Mouse (Mus musculus) neutrophil, adult 5-6 weeks (primary cell): ENCODE measurements around the gene Cnn1. TPM values are rescaled to one million over a fixed set of nuclear protein-coding genes. Genes with fewer than 3 reads are reported as not detected.
A peak's percentile ranks its signal among the peaks of the same experiment; 100 is the strongest.

ENCODE experiments used
- ATAC-seq: fragments of 151-379, 151-347 bp; 2 replicates; pipeline ENCODE4 v1.8.0; 2017; ENCODE audit warnings: mild to moderate bottlenecking, moderate TSS enrichment; ENCODE audit not compliant: insufficient number of reproducible peaks, poor library complexity, low FRiP score, severe bottlenecking; ENCODE audit errors: extremely low read depth
- total RNA-seq: library from RNA; stranded (forward); fragments of 200-1000 nt; gene quantifications from 2 replicates; pipeline ENCODE4 v1.2.3, GENCODE M21; 2017

Gene Cnn1
- not detected in 2 replicates for total RNA-seq

GRCm38 (mm10) chr9:22098993-22099696, at the start of gene Cnn1:
TSS of gene Cnn1 (plus strand) at chr9:22099216.
- no peak for ATAC-seq

- no peak for ATAC-seq
Observed at GRCm38 (mm10) chr9:22049315-22049714, 49.7 kb upstream of the Cnn1 start.

- no peak for ATAC-seq
Observed at GRCm38 (mm10) chr9:22049721-22050270, 49.2 kb upstream of the Cnn1 start.

GRCm38 (mm10) chr9:22050351-22050889, 48.6 kb upstream of the Cnn1 start:
- ATAC-seq, result no peak

- ATAC-seq, result no peak
Observed at GRCm38 (mm10) chr9:22051161-22051957, 47.7 kb upstream of the Cnn1 start.

GRCm38 (mm10) chr9:22051958-22052254, 47.1 kb upstream of the Cnn1 start, which contains the start of gene Elavl3:
TSS of gene Elavl3 (minus strand) at chr9:22052023.
- ATAC-seq, result no peak

GRCm38 (mm10) chr9:22053657-22054056, 45.4 kb upstream of the Cnn1 start:
- ATAC-seq, result no peak

- peak; percentile 55; the same call in 1 of the 2 replicates for ATAC-seq
Observed at GRCm38 (mm10) chr9:22054411-22055076, 44.5 kb upstream of the Cnn1 start.

- no peak for ATAC-seq
Observed at GRCm38 (mm10) chr9:22055713-22056112, 43.3 kb upstream of the Cnn1 start.

- ATAC-seq, result no peak
Observed at GRCm38 (mm10) chr9:22056303-22056910, 42.6 kb upstream of the Cnn1 start.

GRCm38 (mm10) chr9:22057031-22057517, 41.9 kb upstream of the Cnn1 start:
- no peak for ATAC-seq

GRCm38 (mm10) chr9:22058011-22058424, 41.0 kb upstream of the Cnn1 start:
- no peak for ATAC-seq

GRCm38 (mm10) chr9:22061339-22061738, 37.7 kb upstream of the Cnn1 start:
- ATAC-seq, result no peak

GRCm38 (mm10) chr9:22064341-22064740, 34.7 kb upstream of the Cnn1 start:
- no peak for ATAC-seq

- ATAC-seq, result no peak
Observed at GRCm38 (mm10) chr9:22065642-22066041, 33.4 kb upstream of the Cnn1 start.

GRCm38 (mm10) chr9:22066433-22066832, 32.6 kb upstream of the Cnn1 start:
- no peak for ATAC-seq

GRCm38 (mm10) chr9:22067195-22067594, 31.8 kb upstream of the Cnn1 start:
- no peak for ATAC-seq

- no peak for ATAC-seq
Observed at GRCm38 (mm10) chr9:22069881-22070553, 29.0 kb upstream of the Cnn1 start.
